Mouse (Mus musculus) CH12.LX (cell line): ENCODE results near the gene Hecw2. TPM values are rescaled to one million over a fixed set of nuclear protein-coding genes. Genes with fewer than 3 reads are reported as not detected.

Source experiments
- DNase-seq: peaks from one replicate; pipeline ENCODE4 v3.0.0-alpha.2; 2013; ENCODE audit errors: extremely low read depth
- H3K27ac ChIP-seq: 2 replicates; pipeline ENCODE4 v1.5.1; 2012; ENCODE audit warnings: low read depth, mild to moderate bottlenecking, control low read depth, moderate library complexity; ENCODE audit not compliant: insufficient read depth
- H3K27me3 ChIP-seq: replicated peaks from 2 replicates; pipeline ENCODE3; 2012; ENCODE audit warnings: inconsistent platforms
- H3K36me3 ChIP-seq, 2 experiments: replicated peaks in 1 of 2; 2 replicates each; pipeline versions ENCODE3 to v1.6.1; 2012; ENCODE audit warnings: inconsistent platforms in 1 of 2, low read length in 1 of 2, mild to moderate bottlenecking in 1 of 2, mixed read lengths in 1 of 2, moderate library complexity in 1 of 2; ENCODE audit not compliant: control insufficient read depth in 1 of 2, insufficient read depth in 1 of 2
- H3K4me1 ChIP-seq, 2 experiments: 2 replicates each; pipeline ENCODE4 v1.6.1; 2012; ENCODE audit warnings: inconsistent platforms in 1 of 2, moderate library complexity in 1 of 2; ENCODE audit not compliant: insufficient read depth in 2 of 2, control insufficient read depth in 1 of 2
- H3K4me2 ChIP-seq: 2 replicates; pipeline ENCODE4 v1.6.1; 2012; ENCODE audit warnings: low read depth, mild to moderate bottlenecking, control low read depth; ENCODE audit not compliant: poor library complexity, insufficient read depth, severe bottlenecking
- H3K4me3 ChIP-seq, 3 experiments: fragments of 150-350 bp in 1 of 3; sonication (generic) in 1 of 3; replicated peaks in 1 of 3; 2 replicates each; pipeline versions ENCODE3 to v1.5.1; 2011 to 2012; ENCODE audit warnings: low read depth in 2 of 3, low read length in 2 of 3, mild to moderate bottlenecking in 2 of 3, moderate library complexity in 2 of 3, control low read depth in 1 of 3, improper control_type of control experiment in 1 of 3, inconsistent platforms in 1 of 3, mixed read lengths in 1 of 3; ENCODE audit not compliant: poor library complexity in 1 of 3
- H3K79me2 ChIP-seq: replicated peaks from 2 replicates; pipeline ENCODE4 v1.6.1; 2012; ENCODE audit warnings: mild to moderate bottlenecking, moderate library complexity; ENCODE audit not compliant: control insufficient read depth, poor library complexity, insufficient read depth, severe bottlenecking; ENCODE audit errors: extremely low read depth
- H3K9ac ChIP-seq: 2 replicates; pipeline ENCODE4 v1.6.1; 2012; ENCODE audit warnings: low read depth, mild to moderate bottlenecking, control low read depth, moderate library complexity; ENCODE audit not compliant: insufficient read depth
- H3K9me3 ChIP-seq: replicated peaks from 2 replicates; pipeline ENCODE3; 2012; ENCODE audit warnings: low read length, inconsistent platforms, mixed read lengths
- BHLHE40 ChIP-seq: IDR thresholded peaks from 2 replicates; pipeline ENCODE4 v1.6.1; 2011; ENCODE audit warnings: mild to moderate bottlenecking, low read depth, low read length, improper control_type of control experiment
- CHD2 ChIP-seq: IDR thresholded peaks from 2 replicates; pipeline ENCODE4 v1.6.1; 2011; ENCODE audit warnings: low read length, improper control_type of control experiment
- ELF1 ChIP-seq: IDR thresholded peaks from 2 replicates; pipeline ENCODE4 v1.6.1; 2014; ENCODE audit warnings: low read depth, mild to moderate bottlenecking, inconsistent platforms, low read length, improper control_type of control experiment
- EP300 ChIP-seq: IDR thresholded peaks from 2 replicates; pipeline ENCODE4 v1.6.1; 2011; ENCODE audit warnings: low read length, improper control_type of control experiment
- GABPA ChIP-seq: IDR thresholded peaks from 2 replicates; pipeline ENCODE4 v1.6.1; 2012; ENCODE audit warnings: low read depth, low read length, improper control_type of control experiment, inconsistent platforms; ENCODE audit not compliant: insufficient replicate concordance
- HCFC1 ChIP-seq: IDR thresholded peaks from 2 replicates; pipeline ENCODE4 v1.6.1; 2012; ENCODE audit warnings: low read depth, mild to moderate bottlenecking, inconsistent platforms, low read length, improper control_type of control experiment
- JUN ChIP-seq: IDR thresholded peaks from 2 replicates; pipeline ENCODE4 v1.6.1; 2011; ENCODE audit warnings: low read depth, mild to moderate bottlenecking, low read length, improper control_type of control experiment, moderate library complexity; ENCODE audit not compliant: insufficient read depth
- JUND ChIP-seq: conservative IDR thresholded peaks from 2 replicates; pipeline ENCODE4 v1.6.1; 2011; ENCODE audit warnings: low read depth, low read length, improper control_type of control experiment
- KAT2A ChIP-seq: IDR thresholded peaks from 2 replicates; pipeline ENCODE4 v1.6.1; 2012; ENCODE audit warnings: low read length, improper control_type of control experiment, inconsistent platforms; ENCODE audit not compliant: insufficient replicate concordance
- MEF2A ChIP-seq: IDR thresholded peaks from 2 replicates; pipeline ENCODE4 v1.6.1; 2014; ENCODE audit warnings: low read depth, mild to moderate bottlenecking, inconsistent platforms, low read length, improper control_type of control experiment, borderline replicate concordance
- MYC ChIP-seq: IDR thresholded peaks from 2 replicates; pipeline ENCODE4 v1.6.1; 2011; ENCODE audit warnings: low read depth, mild to moderate bottlenecking, improper control_type of control experiment, low read length
- PAX5 ChIP-seq: IDR thresholded peaks from 2 replicates; pipeline ENCODE4 v1.6.1; 2012; ENCODE audit warnings: low read length, inconsistent platforms, mixed read lengths
- RAD21 ChIP-seq: IDR thresholded peaks from 2 replicates; pipeline ENCODE4 v1.6.1; 2011; ENCODE audit warnings: low read depth, mild to moderate bottlenecking, low read length, improper control_type of control experiment, moderate library complexity
- SIN3A ChIP-seq: IDR thresholded peaks from 2 replicates; pipeline ENCODE4 v1.6.1; 2012; ENCODE audit warnings: low read length, improper control_type of control experiment, inconsistent platforms
- USF1 ChIP-seq: IDR thresholded peaks from 2 replicates; pipeline ENCODE4 v1.6.1; 2014; ENCODE audit warnings: low read depth, mild to moderate bottlenecking, inconsistent platforms, low read length, improper control_type of control experiment
- ZC3H11A ChIP-seq: IDR thresholded peaks from 2 replicates; pipeline ENCODE4 v1.6.1; 2012; ENCODE audit warnings: low read depth, mild to moderate bottlenecking, inconsistent platforms, low read length, improper control_type of control experiment
- ZKSCAN1 ChIP-seq: IDR thresholded peaks from 2 replicates; pipeline ENCODE4 v1.6.1; 2012; ENCODE audit warnings: low read depth, inconsistent platforms, low read length, improper control_type of control experiment, borderline replicate concordance
- ZNF384 ChIP-seq: IDR thresholded peaks from 2 replicates; pipeline ENCODE4 v1.6.1; 2012; ENCODE audit warnings: low read depth, low read length, improper control_type of control experiment, inconsistent platforms
- dilution Hi-C: fragments of 300-500 bp; cut with MboI; formaldehyde crosslinking; loops from 2 replicates; pipeline ENCODE4 v1.14.3; 2020; ENCODE audit warnings: low sequenced_read_pairs; ENCODE audit not compliant: extremely low pct_unique_long_range_greater_than_20kb, extremely low pct_ligation_motif_present
- in situ Hi-C: fragments of 300-500 bp; cut with MboI; formaldehyde crosslinking; loops from 3 replicates; pipeline ENCODE4 v1.14.3; 2019; ENCODE audit warnings: low sequenced_read_pairs, low pct_ligation_motif_present, low pct_unique_long_range_greater_than_20kb, mixed read lengths
- polyA plus RNA-seq: library from polyadenylated mRNA; unstranded; fragments of >175 nt; gene quantifications from 2 replicates; pipeline ENCODE4 v1.2.1, GENCODE M21; 2012; ENCODE audit warnings: low read depth; ENCODE audit not compliant: insufficient read length
- total RNA-seq, 2 experiments: library from RNA; depleted of rRNA; stranded (reverse); fragments of 300-350 nt in 1 of 2; fragments of >200 nt in 1 of 2; gene quantifications; 2 replicates each; pipeline ENCODE4 v1.2.3; 2012 to 2014

The Hecw2 gene
- total and polyA plus RNA-seq, 3 experiments = 0.05 to 0.59 (median 0.14) TPM

DNA sequence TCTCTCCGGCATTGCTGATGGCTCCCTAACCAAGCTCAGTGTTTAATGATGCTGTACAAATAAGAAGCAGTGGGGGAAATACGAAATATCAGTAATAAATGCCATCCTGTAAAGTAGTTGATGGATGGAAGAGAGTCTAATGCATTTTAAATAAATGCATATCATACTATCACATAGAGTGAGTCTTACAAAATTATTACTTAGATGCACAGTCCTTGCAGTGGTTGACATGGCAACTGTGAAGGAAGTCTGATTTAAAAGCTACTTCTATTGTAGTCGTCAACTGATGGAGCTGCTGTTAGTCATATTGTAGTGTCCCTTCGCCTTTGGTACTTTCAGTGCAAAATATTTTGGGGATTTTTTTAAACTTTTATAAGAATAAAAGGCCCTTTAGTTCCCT is 383.0 kb downstream of the Hecw2 start:
- H3K4me1 ChIP-seq = peaks cover 11 to 35% of the 10 kb centered on the region in 2 experiments; a peak in 3 of 4 replicates
- H3K79me2 ChIP-seq = no peaks in the 10 kb centered on the region
- no peak overlapping the region for H3K9ac ChIP-seq
- no peaks in the 10 kb centered on the region for H3K9me3 ChIP-seq
- DNase-seq = no peak
- H3K27ac ChIP-seq = no peak overlapping the region
- dilution Hi-C loops (no loop called here), in situ Hi-C loops (no loop called here)
- no peak for TF ChIP-seq MYC
- TF ChIP-seq PAX5 = no peak
- TF ChIP-seq BHLHE40 = no peak
- no peak for TF ChIP-seq USF1
- no peak for TF ChIP-seq ELF1
- TF ChIP-seq MEF2A = no peak
- TF ChIP-seq JUND = no peak
- no peak for TF ChIP-seq GABPA
- no peaks in the 10 kb centered on the region for H3K27me3 ChIP-seq
- H3K4me2 ChIP-seq = no peak overlapping the region
- no peak overlapping the region for H3K4me3 ChIP-seq
- no peaks in the 10 kb centered on the region for H3K36me3 ChIP-seq

DNA sequence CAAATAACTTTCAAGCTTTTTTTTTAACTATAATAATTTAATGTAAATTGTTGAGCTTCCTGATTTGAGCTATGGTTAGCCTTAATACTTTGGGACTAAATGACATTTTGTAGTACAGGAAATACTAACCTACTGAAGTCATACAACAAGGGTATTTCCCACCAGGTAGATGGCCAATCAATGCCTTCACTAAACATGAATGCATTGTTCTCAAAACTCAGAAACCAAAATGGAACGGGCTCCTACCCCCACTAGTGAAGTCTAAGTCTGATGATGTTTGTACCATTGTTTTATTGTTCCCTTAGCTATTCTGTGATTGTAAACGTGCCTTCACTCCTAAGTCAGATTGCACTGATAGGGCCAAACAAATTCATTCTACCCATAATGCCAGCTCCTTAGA is 386.7 kb downstream of the Hecw2 start:
- Histone ChIP-seq H3K9me3 (no peaks in the 10 kb centered on the region), H3K27ac (no peak overlapping the region), H3K79me2 (no peaks in the 10 kb centered on the region), H3K9ac (no peak overlapping the region), H3K4me2 (peak overlapping the region; percentile 21; the same call in 1 of the 2 replicates), H3K4me1 (peaks cover 6 to 8% of the 10 kb centered on the region in 2 experiments; a peak in 3 of 4 replicates), H3K27me3 (no peaks in the 10 kb centered on the region), H3K36me3 (no peaks in the 10 kb centered on the region), H3K4me3 (no peak overlapping the region)
- in situ Hi-C loops (no loop called here), dilution Hi-C loops (no loop called here)
- no peak for TF ChIP-seq HCFC1
- no peak for TF ChIP-seq EP300
- TF ChIP-seq KAT2A = no peak
- TF ChIP-seq RAD21 = no peak
- no peak for TF ChIP-seq JUND
- no peak for TF ChIP-seq SIN3A
- TF ChIP-seq MYC = no peak
- no peak for TF ChIP-seq ZC3H11A
- no peak for TF ChIP-seq ELF1
- TF ChIP-seq ZNF384 = no peak
- no peak for TF ChIP-seq CHD2
- TF ChIP-seq JUN = no peak
- TF ChIP-seq BHLHE40 = no peak
- TF ChIP-seq ZKSCAN1 = no peak
- no peak for DNase-seq
